Mouse (Mus musculus): ENCODE measurements around the gene Dohh. TPM values are rescaled to one million over a fixed set of nuclear protein-coding genes. Genes with fewer than 3 reads are reported as not detected.

Gene Dohh
- polyA plus RNA-seq, 1 experiment, result 34.1 TPM

GRCm38 (mm10) chr10:81433541-81434289, 49.5 kb downstream of the Dohh start:
- H3K9me3 ChIP-seq (ENCODE audit: control insufficient read depth, low read length), result 0 out of 2 replicates have a peak, but pooled peaks cover 2% of the 10 kb centered on the region
- TF ChIP-seq GATA1 (IDR thresholded peaks at IDR 0.05; ENCODE audit: low read length), result no peak
- no peak for TF ChIP-seq TAL1 (IDR thresholded peaks at IDR 0.05; ENCODE audit: low read length)
- no peak overlapping the region for H3K4me3 ChIP-seq (replicated peaks)
- H3K36me3 ChIP-seq (ENCODE audit: control insufficient read depth), result no peaks in the 10 kb centered on the region
- peaks cover 43% of the 10 kb centered on the region for H3K27me3 ChIP-seq (ENCODE audit: control insufficient read depth)
- peaks cover 47% of the 10 kb centered on the region for H3K4me1 ChIP-seq (ENCODE audit: control insufficient read depth)

GRCm38 (mm10) chr10:81434361-81435263, 50.4 kb downstream of the Dohh start:
- no peak overlapping the region for H3K4me3 ChIP-seq (replicated peaks)
- no peak for TF ChIP-seq GATA1 (IDR thresholded peaks at IDR 0.05; ENCODE audit: low read length)
- TF ChIP-seq TAL1 (IDR thresholded peaks at IDR 0.05; ENCODE audit: low read length), result no peak
- H3K4me1 ChIP-seq (ENCODE audit: control insufficient read depth), result peaks cover 40% of the 10 kb centered on the region
- H3K27me3 ChIP-seq (ENCODE audit: control insufficient read depth), result peaks cover 34% of the 10 kb centered on the region
- H3K36me3 ChIP-seq (ENCODE audit: control insufficient read depth), result no peaks in the 10 kb centered on the region
- H3K9me3 ChIP-seq (ENCODE audit: control insufficient read depth, low read length), result 0 out of 2 replicates have a peak, but pooled peaks cover 2% of the 10 kb centered on the region

GRCm38 (mm10) chr10:81435436-81435835, 51.2 kb downstream of the Dohh start:
- Histone ChIP-seq H3K27me3 (ENCODE audit: control insufficient read depth) (peaks cover 25% of the 10 kb centered on the region), H3K9me3 (ENCODE audit: control insufficient read depth, low read length) (0 out of 2 replicates have a peak, but pooled peaks cover 2% of the 10 kb centered on the region), H3K4me3 (replicated peaks) (no peak overlapping the region), H3K36me3 (ENCODE audit: control insufficient read depth) (no peaks in the 10 kb centered on the region), H3K4me1 (ENCODE audit: control insufficient read depth) (peaks cover 32% of the 10 kb centered on the region)
- TF ChIP-seq TAL1 (IDR thresholded peaks at IDR 0.05; ENCODE audit: low read length) (no peak), GATA1 (IDR thresholded peaks at IDR 0.05; ENCODE audit: low read length) (no peak)

Other genes with a start within 250 kb of the Dohh start
- 42.0 and 45.8 TPM in 2 replicates for gene Zbtb7a, start 249.2 kb upstream of the Dohh start, polyA plus RNA-seq (2012)
- gene Pias4, start 216.5 kb upstream of the Dohh start, polyA plus RNA-seq (2012), result 13.4 and 16.4 TPM in 2 replicates
- 124 and 177 TPM in 2 replicates for gene Eef2, start 207.8 kb upstream of the Dohh start, polyA plus RNA-seq (2012)
- gene Dapk3, start 201.4 kb upstream of the Dohh start, polyA plus RNA-seq (2012), result 8.1 and 8.3 TPM in 2 replicates
- not detected in 2 replicates for gene 4930442H23Rik, start 200.6 kb upstream of the Dohh start, polyA plus RNA-seq (2012)
- gene Nmrk2, start 182.4 kb upstream of the Dohh start, polyA plus RNA-seq (2012), result not detected in 2 replicates
- gene Atcay, start 153.6 kb upstream of the Dohh start, polyA plus RNA-seq (2012), result not detected in 2 replicates
- gene Zfr2, start 151.3 kb upstream of the Dohh start, polyA plus RNA-seq (2012), result not detected in 2 replicates
- 0.07 and 0.15 TPM in 2 replicates for gene Matk, start 131.5 kb upstream of the Dohh start, polyA plus RNA-seq (2012)
- gene Mrpl54, start 117.5 kb upstream of the Dohh start, polyA plus RNA-seq (2012), result 43.8 and 44.0 TPM in 2 replicates
- 4.6 and 5.7 TPM in 2 replicates for gene Apba3, start 117.5 kb upstream of the Dohh start, polyA plus RNA-seq (2012)
- 0.01 and 0.02 TPM in 2 replicates for gene Tjp3, start 92.8 kb upstream of the Dohh start, polyA plus RNA-seq (2012)
- 4.0 and 4.5 TPM in 2 replicates for gene Pip5k1c, start 91.5 kb upstream of the Dohh start, polyA plus RNA-seq (2012)
- 13.2 and 13.3 TPM in 2 replicates for gene Cactin, start 63.3 kb upstream of the Dohh start, polyA plus RNA-seq (2012)
- gene Tbxa2r, start 55.7 kb upstream of the Dohh start, polyA plus RNA-seq (2012), result 0.04 TPM in 1 of 2 replicates, not detected in the other
- gene Gipc3, start 41.2 kb upstream of the Dohh start, polyA plus RNA-seq (2012), result 0.01 TPM in 1 of 2 replicates, not detected in the other
- 52.7 and 55.8 TPM in 2 replicates for gene Hmg20b, start 33.9 kb upstream of the Dohh start, polyA plus RNA-seq (2012)
- 6.7 and 7.2 TPM in 2 replicates for gene Mfsd12, start 26.9 kb upstream of the Dohh start, polyA plus RNA-seq (2012)
- 3.2 and 5.6 TPM in 2 replicates for gene 4930404N11Rik, start 18.6 kb upstream of the Dohh start, polyA plus RNA-seq (2012)
- gene Fzr1, start 5.9 kb upstream of the Dohh start, polyA plus RNA-seq (2012), result 62.5 and 67.4 TPM in 2 replicates
- 0.08 and 0.20 TPM in 2 replicates for gene Gm48551, start within 50 bp of the Dohh start, polyA plus RNA-seq (2012)
- 0.26 and 0.80 TPM in 2 replicates for gene Gm48552, start 4.6 kb downstream of the Dohh start, polyA plus RNA-seq (2012)
- 0.09 TPM in 1 of 2 replicates, not detected in the other for gene Smim24, start 8.6 kb downstream of the Dohh start, polyA plus RNA-seq (2012)
- 0.55 and 0.94 TPM in 2 replicates for gene Nfic, start 71.2 kb downstream of the Dohh start, polyA plus RNA-seq (2012)
- gene Celf5, start 98.3 kb downstream of the Dohh start, polyA plus RNA-seq (2012), result not detected in 2 replicates
- 6.2 and 7.9 TPM in 2 replicates for gene Ncln, start 112.0 kb downstream of the Dohh start, polyA plus RNA-seq (2012)
- gene S1pr4, start 115.7 kb downstream of the Dohh start, polyA plus RNA-seq (2012), result 0.04 and 0.05 TPM in 2 replicates
- 0.14 and 0.24 TPM in 2 replicates for gene Gna15, start 139.8 kb downstream of the Dohh start, polyA plus RNA-seq (2012)
- gene Gna11, start 160.8 kb downstream of the Dohh start, polyA plus RNA-seq (2012), result 1.2 and 1.5 TPM in 2 replicates
- gene Aes, start 175.1 kb downstream of the Dohh start, polyA plus RNA-seq (2012), result 152 and 158 TPM in 2 replicates
- 0.09 and 0.10 TPM in 2 replicates for gene Tle2, start 190.1 kb downstream of the Dohh start, polyA plus RNA-seq (2012)
- 0.27 and 0.28 TPM in 2 replicates for gene Tle6, start 216.6 kb downstream of the Dohh start, polyA plus RNA-seq (2012)
- 0.05 and 0.07 TPM in 2 replicates for gene BC025920, start 221.8 kb downstream of the Dohh start, polyA plus RNA-seq (2012)
- gene Sirt6, start 243.4 kb downstream of the Dohh start, polyA plus RNA-seq (2012), result 6.6 and 6.9 TPM in 2 replicates
- gene Ankrd24, start 244.1 kb downstream of the Dohh start, polyA plus RNA-seq (2012), result 0.18 and 0.21 TPM in 2 replicates